Mouse (Mus musculus) G1E (cell line): ENCODE measurements around the gene Rhobtb1. TPM values are rescaled to one million over a fixed set of nuclear protein-coding genes. Genes with fewer than 3 reads are reported as not detected.

Experiments used
- ATAC-seq: 2 replicates; pipeline ENCODE4 v1.8.0; 2016; ENCODE audit warnings: mild to moderate bottlenecking; ENCODE audit not compliant: insufficient number of reproducible peaks, poor library complexity, low FRiP score, severe bottlenecking; ENCODE audit errors: extremely low read depth
- DNase-seq: peaks from one replicate; pipeline ENCODE4 v3.0.0; 2012; ENCODE audit warnings: low spot score
- H3K27me3 ChIP-seq: 2 replicates; pipeline ENCODE4 v1.6.1; 2012; ENCODE audit warnings: mild to moderate bottlenecking, low read length, inconsistent platforms; ENCODE audit not compliant: insufficient read depth
- H3K36me3 ChIP-seq: replicated peaks from 2 replicates; pipeline ENCODE3; 2012; ENCODE audit warnings: mild to moderate bottlenecking, inconsistent platforms
- H3K4me1 ChIP-seq: 2 replicates; pipeline ENCODE4 v1.6.1; 2012; ENCODE audit warnings: low read depth, low read length, inconsistent platforms, mixed read lengths; ENCODE audit not compliant: insufficient read depth
- H3K4me3 ChIP-seq: 2 replicates; pipeline ENCODE4 v1.5.1; 2012; ENCODE audit warnings: low read depth, mild to moderate bottlenecking, inconsistent platforms, low read length, moderate library complexity, mixed read lengths
- H3K9me3 ChIP-seq: replicated peaks from 2 replicates; pipeline ENCODE4 v1.6.1; 2012; ENCODE audit warnings: inconsistent platforms
- CTCF ChIP-seq: IDR thresholded peaks from 2 replicates; pipeline ENCODE4 v1.5.1; 2012; ENCODE audit warnings: low read depth, low read length, inconsistent platforms, mixed read lengths
- GATA1 ChIP-seq: IDR thresholded peaks from 2 replicates; pipeline ENCODE4 v1.6.1; 2012; ENCODE audit warnings: borderline replicate concordance, low read length, inconsistent platforms, mixed read lengths
- GATA2 ChIP-seq: IDR thresholded peaks from 2 replicates; pipeline ENCODE4 v1.6.1; 2012; ENCODE audit warnings: low read depth, low read length, inconsistent platforms, borderline replicate concordance
- POLR2AphosphoS5 ChIP-seq: IDR thresholded peaks from 2 replicates; pipeline ENCODE4 v1.6.1; 2012; ENCODE audit warnings: low read depth, low read length, inconsistent platforms; ENCODE audit not compliant: insufficient replicate concordance
- TAL1 ChIP-seq: conservative IDR thresholded peaks from 2 replicates; pipeline ENCODE4 v1.6.1; 2012; ENCODE audit warnings: low read depth, low read length, inconsistent platforms, mixed read lengths
- polyA plus RNA-seq: library from polyadenylated mRNA; stranded (reverse); fragments of >175 nt; gene quantifications from 2 replicates; pipeline ENCODE4 v1.2.3, GENCODE M21; 2012
- total RNA-seq, 2 experiments: library from RNA; stranded (forward) in 1 of 2; stranded (reverse) in 1 of 2; fragments of 200-1000 nt in 1 of 2; fragments of >200 nt in 1 of 2; fragmentation: Nextera tagmentation in 1 of 2; gene quantifications; 2 replicates each; pipeline ENCODE4 v1.2.3; 2014 to 2017

Rhobtb1 gene
- not detected in 2 replicates for total RNA-seq (2014; fragmentation: Nextera tagmentation)
- total RNA-seq (2017) = 0.05 and 0.12 TPM in 2 replicates
- not detected in 2 replicates for polyA plus RNA-seq

DNA sequence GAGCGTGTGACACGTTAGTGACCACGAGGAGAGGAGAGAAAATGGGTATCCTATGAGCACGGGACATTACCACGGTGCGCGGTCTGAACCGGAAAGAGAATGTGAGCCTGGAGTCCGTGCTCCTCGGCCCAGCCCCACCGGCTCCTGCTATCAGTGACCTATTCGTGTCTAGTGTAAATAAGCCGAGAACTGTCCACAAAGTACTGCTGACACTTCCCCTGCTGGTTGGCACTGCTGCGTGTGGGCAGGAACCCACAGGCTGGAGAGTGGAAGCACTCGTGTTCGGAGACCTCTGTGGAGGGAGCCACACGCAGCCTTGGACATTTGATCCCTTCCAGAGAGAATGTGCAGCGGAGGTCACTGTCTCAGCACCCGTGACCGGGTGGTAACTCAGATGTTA, at the start of gene Rhobtb1:
TSS of gene Rhobtb1 (plus strand) at position 390 of the 400 bp plus-strand sequence.
- no peak for DNase-seq
- Histone ChIP-seq H3K4me3 (no peak within 1 kb of the TSS), H3K9me3 (peaks cover 44% of the 10 kb centered on the region), H3K36me3 (no peaks in the 10 kb centered on the region), H3K27me3 (no peaks in the 10 kb centered on the region), H3K4me1 (no peaks in the 10 kb centered on the region)
- ATAC-seq = no peak
- TF ChIP-seq GATA2 (no peak), GATA1 (no peak)

DNA sequence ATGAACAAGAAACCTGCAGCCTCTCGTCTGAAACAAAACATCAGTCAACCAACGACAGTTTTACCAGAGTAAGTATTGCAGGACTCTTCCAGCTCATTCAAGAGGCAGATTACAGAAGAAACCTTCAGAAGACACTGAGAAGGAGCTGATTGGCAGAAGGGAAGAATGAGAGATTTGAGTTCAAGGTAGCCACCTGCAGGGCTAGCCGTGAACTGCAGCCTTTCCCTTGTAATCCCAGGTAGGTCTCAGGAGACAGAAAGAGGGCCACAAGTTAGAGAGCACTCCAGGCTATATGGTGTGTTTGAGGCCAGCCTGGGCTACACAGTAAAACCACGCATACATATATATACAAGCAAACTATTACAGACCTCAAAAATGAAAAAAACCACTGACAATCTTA, 49.2 kb upstream of the Rhobtb1 start:
- no peak for DNase-seq
- Histone ChIP-seq H3K4me3 (no peak overlapping the region), H3K27me3 (no peaks in the 10 kb centered on the region), H3K4me1 (no peaks in the 10 kb centered on the region), H3K9me3 (peaks cover 39% of the 10 kb centered on the region), H3K36me3 (no peaks in the 10 kb centered on the region)
- TF ChIP-seq TAL1 (no peak), GATA1 (no peak)
- ATAC-seq = no peak

- Histone ChIP-seq H3K36me3 (no peaks in the 10 kb centered on the region), H3K27me3 (no peaks in the 10 kb centered on the region), H3K4me3 (no peak overlapping the region), H3K9me3 (peaks cover 26% of the 10 kb centered on the region), H3K4me1 (no peaks in the 10 kb centered on the region)
- no peak for DNase-seq
- TF ChIP-seq POLR2AphosphoS5 (no peak), CTCF (no peak), TAL1 (no peak), GATA2 (no peak)
- no peak for ATAC-seq
Measured at GRCm38 (mm10) chr10:69104143-69104882, 46.9 kb upstream of the Rhobtb1 start.

DNA sequence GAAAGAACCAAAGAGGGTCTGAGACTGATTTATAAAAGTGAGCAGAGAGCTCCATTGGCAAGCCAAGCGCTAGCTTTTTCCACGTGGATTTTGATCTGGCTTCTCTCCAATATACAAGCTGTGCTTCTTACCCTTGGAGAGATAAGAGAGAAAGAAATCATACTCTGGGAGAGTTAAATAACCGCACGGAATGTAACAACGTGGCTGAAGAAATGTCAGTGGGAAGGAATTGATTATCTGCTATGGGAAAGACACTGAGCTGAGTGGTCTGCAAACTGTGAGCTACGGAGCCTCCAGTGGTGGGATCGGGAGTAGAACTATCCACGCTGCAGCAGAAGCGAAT, 46.4 kb upstream of the Rhobtb1 start:
- H3K27me3 ChIP-seq = no peaks in the 10 kb centered on the region
- DNase-seq (no peak), ATAC-seq (no peak)
- peaks cover 26% of the 10 kb centered on the region for H3K9me3 ChIP-seq
- H3K4me1 ChIP-seq = no peaks in the 10 kb centered on the region
- no peak for TF ChIP-seq POLR2AphosphoS5
- no peak for TF ChIP-seq GATA1
- no peak for TF ChIP-seq GATA2
- no peak overlapping the region for H3K4me3 ChIP-seq
- H3K36me3 ChIP-seq = no peaks in the 10 kb centered on the region

GRCm38 (mm10) chr10:69106796-69107195, 44.4 kb upstream of the Rhobtb1 start:
- H3K36me3 ChIP-seq = no peaks in the 10 kb centered on the region
- H3K9me3 ChIP-seq = peaks cover 21% of the 10 kb centered on the region
- DNase-seq (no peak), ATAC-seq (no peak)
- H3K4me3 ChIP-seq = no peak overlapping the region
- no peaks in the 10 kb centered on the region for H3K27me3 ChIP-seq
- no peaks in the 10 kb centered on the region for H3K4me1 ChIP-seq
- TF ChIP-seq CTCF (no peak), GATA2 (no peak), TAL1 (no peak), POLR2AphosphoS5 (no peak), GATA1 (no peak)

GRCm38 (mm10) chr10:69107253-69107652, 44.0 kb upstream of the Rhobtb1 start:
- Histone ChIP-seq H3K27me3 (no peaks in the 10 kb centered on the region), H3K4me1 (no peaks in the 10 kb centered on the region), H3K36me3 (no peaks in the 10 kb centered on the region), H3K4me3 (no peak overlapping the region), H3K9me3 (peaks cover 19% of the 10 kb centered on the region)
- DNase-seq (no peak), ATAC-seq (no peak)
- no peak for TF ChIP-seq GATA1
- no peak for TF ChIP-seq GATA2
- no peak for TF ChIP-seq POLR2AphosphoS5
- no peak for TF ChIP-seq CTCF
- TF ChIP-seq TAL1 = no peak

- no peak for ATAC-seq
Measured at GRCm38 (mm10) chr10:69114384-69114783, 36.9 kb upstream of the Rhobtb1 start.

More at GRCm38 (mm10) chr10:69114384-69114783, 36.9 kb upstream of the Rhobtb1 start:
- peaks cover 22% of the 10 kb centered on the region for H3K9me3 ChIP-seq
- no peaks in the 10 kb centered on the region for H3K4me1 ChIP-seq
- H3K27me3 ChIP-seq = no peaks in the 10 kb centered on the region
- no peak overlapping the region for H3K4me3 ChIP-seq
- TF ChIP-seq GATA1 = no peak
- TF ChIP-seq TAL1 = no peak
- no peak for TF ChIP-seq GATA2
- TF ChIP-seq CTCF = no peak
- TF ChIP-seq POLR2AphosphoS5 = no peak
- DNase-seq = no peak
- H3K36me3 ChIP-seq = no peaks in the 10 kb centered on the region
